Mouse (Mus musculus) ES-Bruce4 (cell line): Measurements from ENCODE around the gene Tpst1.

ENCODE experiments used
- CTCF ChIP-seq: IDR thresholded peaks from one replicate; pipeline ENCODE4 v1.8.1; 2011; ENCODE audit warnings: low read depth, low read length
- EP300 ChIP-seq: IDR thresholded peaks from 2 replicates; pipeline ENCODE4 v1.6.1; 2011; ENCODE audit warnings: low read depth, low read length; ENCODE audit not compliant: insufficient read depth

GRCm38 (mm10) chr5:130120070-130120736, 47.1 kb downstream of the Tpst1 start:
- TF ChIP-seq CTCF (no peak), EP300 (no peak)
